Mouse (Mus musculus) liver, adult 2 months (tissue): ENCODE data around the gene Susd3. TPM values are rescaled to one million over a fixed set of nuclear protein-coding genes. Genes with fewer than 3 reads are reported as not detected.

Experiments used
- DNase-seq: peaks from one replicate; pipeline ENCODE4 v3.0.0-alpha.2; 2011; ENCODE audit warnings: low read depth, low spot score; ENCODE audit errors: extremely low read depth
- H3K27ac ChIP-seq: fragments of 200-500 bp; replicated peaks from 2 replicates; pipeline ENCODE4 v1.5.1; 2012; ENCODE audit warnings: low read depth, mild to moderate bottlenecking, control low read depth, inconsistent platforms, low read length; ENCODE audit not compliant: insufficient read depth
- H3K27me3 ChIP-seq: fragments of 200-500 bp; 2 replicates; pipeline ENCODE4 v1.6.1; 2012; ENCODE audit warnings: mild to moderate bottlenecking, moderate library complexity, low read length, inconsistent platforms; ENCODE audit not compliant: control insufficient read depth, insufficient read depth
- H3K36me3 ChIP-seq: fragments of 200-500 bp; 2 replicates; pipeline ENCODE4 v1.6.1; 2012; ENCODE audit warnings: low read length, inconsistent platforms; ENCODE audit not compliant: control insufficient read depth, insufficient read depth
- H3K4me1 ChIP-seq: fragments of 200-500 bp; 2 replicates; pipeline ENCODE4 v1.6.1; 2011; ENCODE audit warnings: low read length; ENCODE audit not compliant: control insufficient read depth, insufficient read depth
- H3K4me3 ChIP-seq: fragments of 200-500 bp; 2 replicates; pipeline ENCODE4 v1.5.1; 2011; ENCODE audit warnings: low read depth, mild to moderate bottlenecking, control low read depth, low read length, moderate library complexity; ENCODE audit not compliant: insufficient read depth
- H3K79me2 ChIP-seq: fragments of 200-500 bp; 2 replicates; pipeline ENCODE4 v1.6.1; 2012; ENCODE audit warnings: inconsistent platforms, mild to moderate bottlenecking, low read length, moderate library complexity; ENCODE audit not compliant: control insufficient read depth, insufficient read depth
- H3K9ac ChIP-seq: fragments of 200-500 bp; 2 replicates; pipeline ENCODE4 v1.6.1; 2012; ENCODE audit warnings: low read depth, mild to moderate bottlenecking, control low read depth, inconsistent platforms, low read length
- CTCF ChIP-seq: fragments of 200-500 bp; IDR thresholded peaks from 2 replicates; pipeline ENCODE4 v1.5.1; 2011; ENCODE audit warnings: low read depth, low read length, control low read depth
- POLR2A ChIP-seq: fragments of 200-500 bp; IDR thresholded peaks from 2 replicates; pipeline ENCODE4 v1.6.1; 2011; ENCODE audit warnings: low read length, control low read depth; ENCODE audit not compliant: insufficient read depth; ENCODE audit errors: extremely low read depth
- WGBS: fragments of 180-500 bp; shearing (Covaris S2); methylation state at CpG from one replicate; pipeline ENCODE4 v1.1.7; 2018; 5-methylcytosine and 5-hydroxymethylcytosine counted together
- polyA plus RNA-seq: library from polyadenylated mRNA; depleted of rRNA; stranded (reverse); fragments of >200 nt; gene quantifications from 2 replicates; pipeline ENCODE4 v1.2.3, GENCODE M21; 2012
- total RNA-seq: library from RNA; depleted of rRNA; stranded (reverse); fragments of >200 nt; gene quantifications from 2 replicates; pipeline ENCODE4 v1.2.3, GENCODE M21; 2014

Gene Susd3
- total and polyA plus RNA-seq, 2 experiments: 0.18 to 1.1 TPM

DNA sequence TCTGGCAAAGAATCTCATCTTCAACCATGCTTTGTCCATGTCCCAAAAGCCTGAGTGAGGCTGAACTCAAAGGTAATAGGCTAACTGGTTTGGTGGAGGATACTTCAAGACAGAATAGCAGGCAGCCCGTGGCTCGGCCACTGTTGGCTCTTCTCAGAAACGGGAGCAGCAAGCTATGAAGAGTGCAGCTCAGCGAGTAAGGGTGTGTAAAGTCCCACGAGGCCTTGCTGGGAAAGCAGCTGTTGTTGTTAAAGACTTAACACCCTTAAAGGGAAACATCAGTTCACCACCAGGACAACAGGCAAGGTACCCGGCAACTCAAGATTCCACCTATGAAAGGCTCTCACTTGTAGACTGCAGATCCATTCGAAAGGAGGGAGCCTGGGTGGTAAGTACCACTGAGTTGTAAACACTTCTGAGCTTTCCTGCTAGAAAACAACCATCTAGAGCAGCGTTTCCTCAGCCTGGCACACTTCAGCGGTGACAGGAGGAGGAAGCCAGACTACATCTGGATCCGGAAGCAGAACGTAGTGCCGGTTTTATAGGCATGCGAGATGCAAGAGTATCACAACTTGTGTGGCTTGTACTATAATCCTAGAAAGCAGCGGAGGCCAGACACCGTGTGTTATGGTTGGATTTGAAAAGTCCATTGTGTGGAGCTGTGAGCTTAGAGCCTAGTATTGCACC is 11.7 kb upstream of the Susd3 start:
- 76% methylated on average over 15 of the region's 15 CpGs for WGBS
- TF ChIP-seq CTCF (no peak), POLR2A (no peak)

DNA sequence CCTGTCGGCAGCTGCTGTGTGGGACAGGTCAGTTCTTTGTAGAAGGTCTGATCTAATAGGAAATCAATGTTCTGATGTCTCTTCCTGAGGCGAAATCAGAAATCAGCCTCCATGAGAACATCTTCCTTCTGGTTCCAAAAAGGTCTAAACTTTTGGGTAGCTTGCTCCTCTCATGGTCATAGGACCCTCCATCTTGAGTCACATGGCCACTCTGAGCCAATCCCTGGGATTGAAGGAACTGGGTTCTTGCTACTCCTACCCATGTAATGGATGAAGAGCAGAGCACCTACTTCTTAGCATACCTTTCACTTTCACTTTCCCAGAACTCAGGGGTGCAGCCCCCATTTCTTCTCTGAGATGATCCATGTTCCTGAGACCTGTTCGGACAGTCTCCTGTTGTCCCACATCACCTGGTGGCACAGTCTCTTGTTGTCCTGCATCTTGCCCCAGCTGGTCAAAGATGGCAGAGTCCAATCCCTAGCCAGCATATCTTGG is 9.4 kb upstream of the Susd3 start:
- no peaks in the 10 kb centered on the region for H3K79me2 ChIP-seq
- WGBS: 64% methylated on average over 3 of the region's 3 CpGs
- no peaks in the 10 kb centered on the region for H3K27me3 ChIP-seq
- H3K9ac ChIP-seq: no peak overlapping the region
- H3K36me3 ChIP-seq: no peaks in the 10 kb centered on the region
- TF ChIP-seq POLR2A (no peak), CTCF (no peak)
- H3K4me3 ChIP-seq: no peak overlapping the region
- DNase-seq: no peak
- H3K27ac ChIP-seq: no peak overlapping the region
- no peaks in the 10 kb centered on the region for H3K4me1 ChIP-seq

More for the DNA sequence above, 11.7 kb upstream of the Susd3 start:
- no peak overlapping the region for H3K27ac ChIP-seq
- no peak overlapping the region for H3K4me3 ChIP-seq
- no peaks in the 10 kb centered on the region for H3K4me1 ChIP-seq
- no peaks in the 10 kb centered on the region for H3K36me3 ChIP-seq
- no peak overlapping the region for H3K9ac ChIP-seq
- no peaks in the 10 kb centered on the region for H3K79me2 ChIP-seq
- DNase-seq: no peak
- no peaks in the 10 kb centered on the region for H3K27me3 ChIP-seq

DNA sequence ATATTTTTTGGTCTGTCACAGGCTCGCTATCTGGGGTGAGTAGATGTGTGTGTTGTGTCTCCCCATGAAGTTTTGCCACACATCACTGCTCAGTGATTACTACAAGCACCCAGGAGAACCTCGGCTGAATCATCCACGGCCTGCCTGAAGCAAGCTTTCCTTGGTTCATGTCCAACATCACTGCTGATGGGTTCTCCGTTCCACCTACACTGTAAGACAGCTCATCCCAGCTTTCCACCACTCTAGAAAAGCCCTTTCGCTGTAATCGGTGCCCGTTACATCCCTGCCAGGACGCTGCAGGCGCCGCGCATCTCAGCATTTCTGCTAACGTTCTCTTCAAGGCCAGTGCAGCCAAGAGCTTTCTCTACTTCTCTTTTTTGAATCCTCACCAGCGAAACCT is 4.2 kb upstream of the Susd3 start:
- H3K27ac ChIP-seq: no peak overlapping the region
- WGBS: 89% methylated on average over 13 of the region's 13 CpGs
- DNase-seq: no peak
- H3K27me3 ChIP-seq: no peaks in the 10 kb centered on the region
- no peak overlapping the region for H3K4me3 ChIP-seq
- no peak for TF ChIP-seq POLR2A
- no peak for TF ChIP-seq CTCF
- no peak overlapping the region for H3K9ac ChIP-seq
- no peaks in the 10 kb centered on the region for H3K36me3 ChIP-seq
- H3K4me1 ChIP-seq: peaks cover 1% of the 10 kb centered on the region; the same call in 1 of the 2 replicates
- no peaks in the 10 kb centered on the region for H3K79me2 ChIP-seq

DNA sequence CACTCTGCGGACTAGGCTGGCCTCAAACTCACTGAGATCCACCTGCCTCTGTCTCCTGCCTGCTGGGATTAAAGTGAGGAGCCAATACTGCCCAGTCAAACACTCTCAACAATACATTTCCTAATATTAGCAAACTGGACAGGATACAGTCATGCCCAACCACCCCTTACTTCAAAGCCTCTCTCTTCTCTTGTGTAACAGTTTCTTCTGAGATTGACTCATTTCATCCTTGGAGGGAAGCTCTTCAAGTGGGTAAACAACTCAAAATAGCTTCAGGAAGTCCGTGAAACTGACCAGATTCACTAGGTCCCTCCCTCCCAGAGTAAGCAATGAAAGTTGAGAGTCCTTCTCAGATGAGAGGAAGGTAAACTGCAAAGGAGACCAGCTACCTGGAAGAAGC is 3.6 kb upstream of the Susd3 start:
- no peaks in the 10 kb centered on the region for H3K27me3 ChIP-seq
- H3K4me3 ChIP-seq: no peak overlapping the region
- no peak overlapping the region for H3K9ac ChIP-seq
- H3K4me1 ChIP-seq: peaks cover 5% of the 10 kb centered on the region; the same call in 1 of the 2 replicates
- TF ChIP-seq POLR2A (no peak), CTCF (no peak)
- H3K27ac ChIP-seq: no peak overlapping the region
- DNase-seq: no peak
- H3K79me2 ChIP-seq: no peaks in the 10 kb centered on the region
- WGBS: 57% methylated on average over 2 of the region's 2 CpGs
- H3K36me3 ChIP-seq: no peaks in the 10 kb centered on the region

DNA sequence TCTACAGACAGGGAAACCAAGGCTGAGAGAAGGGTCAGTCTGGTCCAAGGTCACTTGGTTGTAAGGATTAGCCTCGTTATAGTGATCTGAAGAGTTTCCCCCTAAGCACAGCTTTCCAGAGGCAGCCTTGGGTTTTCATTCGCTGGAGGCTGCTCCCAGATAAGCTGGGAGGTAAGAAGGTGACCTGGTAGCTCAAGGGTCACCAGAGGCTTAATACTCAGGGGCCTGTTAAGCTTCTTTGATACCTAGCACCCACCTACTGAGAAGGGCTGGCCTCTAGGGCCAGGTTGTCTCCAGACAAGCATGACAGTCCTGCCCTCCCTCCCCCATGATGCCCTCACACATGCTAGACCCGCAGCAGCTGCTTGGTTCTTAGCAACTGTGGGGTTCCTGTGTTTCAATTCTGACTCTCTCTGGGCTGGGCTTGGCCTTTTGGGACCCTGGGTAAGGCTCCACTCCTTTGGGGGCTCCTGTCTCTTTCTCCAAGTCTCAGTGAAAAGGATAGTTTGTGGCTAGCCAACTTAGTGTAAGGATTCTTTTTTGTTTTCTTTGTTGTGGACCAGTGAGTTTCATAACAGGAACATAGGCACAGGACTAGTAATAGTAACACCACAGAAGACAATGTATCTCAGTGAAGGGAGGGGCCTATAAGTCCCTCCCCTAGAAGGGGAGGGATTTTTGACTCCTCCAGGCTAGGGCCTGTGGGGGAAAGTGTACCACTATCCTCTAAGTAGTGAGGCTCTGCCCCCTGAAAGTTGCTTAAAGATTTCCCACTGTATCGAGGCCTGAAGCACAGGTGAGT is 2.4 kb upstream of the Susd3 start:
- Histone ChIP-seq H3K79me2 (no peaks in the 10 kb centered on the region), H3K36me3 (no peaks in the 10 kb centered on the region), H3K4me3 (no peak overlapping the region), H3K4me1 (peaks cover 5% of the 10 kb centered on the region; the same call in 1 of the 2 replicates), H3K27me3 (no peaks in the 10 kb centered on the region), H3K27ac (no peak overlapping the region), H3K9ac (no peak overlapping the region)
- no peak for TF ChIP-seq CTCF
- no peak for TF ChIP-seq POLR2A
- DNase-seq: no peak
- WGBS: 65% methylated on average over 4 of the region's 4 CpGs

DNA sequence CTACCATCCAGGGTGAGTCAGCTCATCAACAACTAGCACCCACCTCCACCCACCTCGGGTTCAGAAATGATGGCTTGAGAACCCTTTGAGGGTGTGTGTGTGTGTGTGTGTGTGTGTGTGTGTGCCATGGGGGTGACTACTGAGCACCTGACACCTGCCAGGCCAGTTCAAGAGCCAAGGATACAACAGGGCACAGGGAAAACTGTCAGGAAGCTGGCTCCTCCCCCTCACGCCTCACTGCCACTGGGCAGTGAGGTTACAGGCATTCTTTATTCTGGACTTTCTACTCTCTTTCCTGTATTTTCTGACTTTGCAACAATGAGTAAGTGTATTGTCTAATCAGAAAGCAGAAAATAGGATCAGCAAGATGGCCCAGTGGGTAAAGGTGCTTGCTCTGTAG is 1.1 kb upstream of the Susd3 start:
- Histone ChIP-seq H3K36me3 (no peaks in the 10 kb centered on the region), H3K4me3 (no peak overlapping the region), H3K27ac (no peak overlapping the region), H3K79me2 (no peaks in the 10 kb centered on the region), H3K27me3 (no peaks in the 10 kb centered on the region), H3K9ac (no peak overlapping the region), H3K4me1 (peaks cover 5% of the 10 kb centered on the region; the same call in 1 of the 2 replicates)
- TF ChIP-seq POLR2A (no peak), CTCF (no peak)
- no peak for DNase-seq
- WGBS: 69% methylated on average over 2 of the region's 2 CpGs
